Mouse (Mus musculus): ENCODE measurements around the gene Slfn9.

- TF ChIP-seq MEF2A (IDR thresholded peaks at IDR 0.05; ENCODE audit: borderline replicate concordance, low read depth, low read length) (peak; percentile 16; the same call in 1 of the 2 replicates), ETS1 (conservative IDR thresholded peaks at IDR 0.05; ENCODE audit: low read depth, low read length) (0 out of 2 replicates have a peak, but pooled peaks have one; percentile 17), POLR2A (IDR thresholded peaks at IDR 0.05; ENCODE audit: low read depth, low read length) (peak; percentile 40; the same call in 1 of the 2 replicates), MAX (IDR thresholded peaks at IDR 0.05; ENCODE audit: low read length) (no peak), CTCF (conservative IDR thresholded peaks at IDR 0.05 in 1 of 2, IDR thresholded peaks at IDR 0.05 in 1 of 2; ENCODE audit: low read depth in 2 of 2, low read length in 2 of 2) (no peak), TCF12 (IDR thresholded peaks at IDR 0.05; ENCODE audit: low read depth, low read length) (peak; percentile 59), ZNF384 (IDR thresholded peaks at IDR 0.05; ENCODE audit: low read depth, low read length) (no peak), BHLHE40 (IDR thresholded peaks at IDR 0.05; ENCODE audit: low read depth, low read length) (no peak), ZC3H11A (IDR thresholded peaks at IDR 0.05; ENCODE audit: low read depth, low read length) (no peak), UBTF (IDR thresholded peaks at IDR 0.05; ENCODE audit: low read depth, low read length) (0 out of 2 replicates have a peak, but pooled peaks have one; percentile 28), ZKSCAN1 (IDR thresholded peaks at IDR 0.05; ENCODE audit: borderline replicate concordance, low read depth, low read length) (no peak), NRF1 (IDR thresholded peaks at IDR 0.05; ENCODE audit: low read depth, low read length) (0 out of 2 replicates have a peak, but pooled peaks have one; percentile 12), ELF1 (IDR thresholded peaks at IDR 0.05; ENCODE audit: low read depth, low read length) (no peak; the same call in 1 of the 2 replicates)
Measured at GRCm38 (mm10) chr11:82991469-82992166, at the start of gene Slfn9.

Data from CH12.LX (cell line).